Mouse (Mus musculus) hindbrain, embryonic 14.5 days (tissue): ENCODE measurements around the gene Kifap3. TPM values are rescaled to one million over a fixed set of nuclear protein-coding genes. Genes with fewer than 3 reads are reported as not detected.
"Not testable (repeated sequence)": the region's sequence is repeated elsewhere in the genome, so short reads cannot be mapped to it uniquely, and the experiment has no call there.

Source experiments
- ATAC-seq: fragments of 200-750 bp; cut with Nextera tagmentation; 2 replicates; pipeline ENCODE4 v1.8.0; 2017; ENCODE audit warnings: moderate number of reproducible peaks, mild to moderate bottlenecking, moderate TSS enrichment, moderate library complexity; ENCODE audit not compliant: low FRiP score
- DNase-seq: peaks from one replicate; pipeline ENCODE4 v3.0.0-alpha.2; 2015; ENCODE audit warnings: low spot score
- H3K27ac ChIP-seq: fragments of 300-500 bp; sonication (generic); 2 replicates; pipeline ENCODE4 v1.5.1; 2014; ENCODE audit warnings: mild to moderate bottlenecking, moderate library complexity
- H3K27me3 ChIP-seq: fragments of 300-500 bp; sonication (generic); 2 replicates; pipeline ENCODE4 v1.6.1; 2014; ENCODE audit warnings: mild to moderate bottlenecking, low read length, mixed read lengths; ENCODE audit not compliant: control insufficient read depth, insufficient read depth
- H3K36me3 ChIP-seq: fragments of 300-500 bp; sonication (generic); replicated peaks from 2 replicates; pipeline ENCODE4 v1.6.1; 2014; ENCODE audit not compliant: control insufficient read depth, insufficient read depth
- H3K4me1 ChIP-seq: fragments of 300-500 bp; sonication (generic); replicated peaks from 2 replicates; pipeline ENCODE4 v1.6.1; 2014; ENCODE audit warnings: antibody characterized with exemption, low read length, mixed read lengths; ENCODE audit not compliant: control insufficient read depth, insufficient read depth
- H3K4me2 ChIP-seq: fragments of 300-500 bp; sonication (generic); replicated peaks from 2 replicates; pipeline ENCODE4 v1.6.1; 2014; ENCODE audit warnings: mild to moderate bottlenecking, moderate library complexity
- H3K4me3 ChIP-seq: fragments of 300-500 bp; sonication (generic); replicated peaks from 2 replicates; pipeline ENCODE4 v1.5.1; 2014; ENCODE audit warnings: mild to moderate bottlenecking, low read length
- H3K9ac ChIP-seq: fragments of 300-500 bp; sonication (generic); 2 replicates; pipeline ENCODE4 v1.6.1; 2014
- H3K9me3 ChIP-seq: fragments of 300-500 bp; sonication (generic); 2 replicates; pipeline ENCODE4 v1.6.1; 2016; ENCODE audit warnings: low read length; ENCODE audit not compliant: control insufficient read depth
- WGBS: fragments of 180-500 bp; shearing (Covaris S2); extraction: QIAGEN DNeasy Blood & Tissue Kit; methylation state at CpG from one replicate; pipeline ENCODE4 v1.1.7; 2014; 5-methylcytosine and 5-hydroxymethylcytosine counted together
- polyA plus RNA-seq: library from polyadenylated mRNA; unstranded; fragments of >200 nt; fragmentation: Nextera tagmentation; extraction: Ambion mirVana; gene quantifications from 2 replicates; pipeline ENCODE4 v1.2.1, GENCODE M21; 2014

Gene Kifap3
- polyA plus RNA-seq, 1 experiment from 2014 or later: 150 TPM

DNA sequence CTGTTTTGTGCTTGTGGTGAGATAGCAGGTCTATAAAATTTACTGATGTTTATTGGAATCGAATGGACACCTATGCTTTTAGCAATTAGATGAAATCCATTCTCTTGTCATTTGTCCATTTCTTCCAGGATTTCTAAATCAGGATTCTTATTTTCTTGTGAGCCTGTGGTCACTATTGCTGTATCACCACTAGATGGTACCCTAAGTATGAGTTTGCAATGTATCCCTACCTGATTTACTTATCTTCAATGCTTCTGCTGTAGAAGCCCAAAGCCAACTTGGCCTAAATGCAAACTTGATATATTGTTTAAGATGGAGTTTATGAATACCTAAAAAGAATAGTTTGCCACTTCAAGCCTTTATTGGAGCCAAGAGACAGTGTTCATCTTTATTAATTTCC lies 54.7 kb downstream of the Kifap3 start:
- no peak overlapping the region for H3K9ac ChIP-seq
- H3K4me1 ChIP-seq: no peaks in the 10 kb centered on the region
- peak; percentile 35 for DNase-seq
- no peaks in the 10 kb centered on the region for H3K9me3 ChIP-seq
- WGBS: 86% methylated on average over 1 of the region's 1 CpGs
- H3K36me3 ChIP-seq: peaks cover 21% of the 10 kb centered on the region
- H3K4me3 ChIP-seq: no peak overlapping the region
- no peaks in the 10 kb centered on the region for H3K27me3 ChIP-seq
- H3K27ac ChIP-seq: no peak overlapping the region
- ATAC-seq: no peak
- H3K4me2 ChIP-seq: no peak overlapping the region

- no peak overlapping the region for H3K4me3 ChIP-seq
- H3K4me1 ChIP-seq: no peaks in the 10 kb centered on the region
- no peak overlapping the region for H3K9ac ChIP-seq
- H3K27ac ChIP-seq: no peak overlapping the region
- ATAC-seq: no peak
- DNase-seq: no peak
- H3K9me3 ChIP-seq: no peaks in the 10 kb centered on the region
- no peaks in the 10 kb centered on the region for H3K27me3 ChIP-seq
- peaks cover 14% of the 10 kb centered on the region for H3K36me3 ChIP-seq
- H3K4me2 ChIP-seq: no peak overlapping the region
- WGBS: 89% methylated on average over 2 of the region's 2 CpGs
Observed at GRCm38 (mm10) chr1:163835062-163835461, 55.7 kb downstream of the Kifap3 start.

GRCm38 (mm10) chr1:163838482-163838881 lies 59.1 kb downstream of the Kifap3 start:
- not testable (repeated sequence) for H3K4me1 ChIP-seq, H3K4me3 ChIP-seq, H3K36me3 ChIP-seq, H3K9me3 ChIP-seq, H3K9ac ChIP-seq, H3K27ac ChIP-seq, DNase-seq, ATAC-seq, H3K27me3 ChIP-seq, H3K4me2 ChIP-seq
- WGBS: 93% methylated on average over 3 of the region's 3 CpGs

GRCm38 (mm10) chr1:163840555-163840954 lies 61.2 kb downstream of the Kifap3 start:
- no peak overlapping the region for H3K4me2 ChIP-seq
- no peak overlapping the region for H3K4me3 ChIP-seq
- no peak overlapping the region for H3K9ac ChIP-seq
- ATAC-seq (no peak), DNase-seq (no peak)
- H3K4me1 ChIP-seq: no peaks in the 10 kb centered on the region
- peaks cover 8% of the 10 kb centered on the region for H3K36me3 ChIP-seq
- no peak overlapping the region for H3K27ac ChIP-seq
- 93% methylated on average over 8 of the region's 8 CpGs for WGBS
- H3K27me3 ChIP-seq: no peaks in the 10 kb centered on the region
- no peaks in the 10 kb centered on the region for H3K9me3 ChIP-seq

DNA sequence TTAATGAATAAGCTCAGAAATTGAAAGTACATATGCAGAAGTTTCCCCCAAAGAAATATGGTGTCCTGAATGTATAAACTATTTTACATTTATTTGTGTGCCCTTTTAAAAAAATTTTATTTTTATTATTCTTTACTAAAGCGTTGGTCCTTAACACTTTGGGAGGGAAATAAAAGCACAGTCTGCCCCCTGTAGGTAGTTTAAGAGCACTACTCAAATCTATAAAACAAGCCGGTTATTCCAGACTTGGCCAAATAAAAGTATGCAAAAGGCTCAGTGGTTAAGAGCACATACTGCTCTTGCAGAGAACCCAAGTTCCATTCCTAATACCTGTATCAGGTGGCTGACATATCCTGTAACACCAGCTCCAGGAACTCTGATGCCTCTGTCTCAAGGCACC lies 62.9 kb downstream of the Kifap3 start:
- Histone ChIP-seq H3K9ac (no peak overlapping the region), H3K4me1 (no peaks in the 10 kb centered on the region), H3K4me3 (no peak overlapping the region), H3K27me3 (no peaks in the 10 kb centered on the region), H3K9me3 (no peaks in the 10 kb centered on the region), H3K36me3 (peaks cover 17% of the 10 kb centered on the region), H3K27ac (no peak overlapping the region), H3K4me2 (no peak overlapping the region)
- 58% methylated on average over 2 of the region's 2 CpGs for WGBS
- ATAC-seq (no peak), DNase-seq (no peak)

DNA sequence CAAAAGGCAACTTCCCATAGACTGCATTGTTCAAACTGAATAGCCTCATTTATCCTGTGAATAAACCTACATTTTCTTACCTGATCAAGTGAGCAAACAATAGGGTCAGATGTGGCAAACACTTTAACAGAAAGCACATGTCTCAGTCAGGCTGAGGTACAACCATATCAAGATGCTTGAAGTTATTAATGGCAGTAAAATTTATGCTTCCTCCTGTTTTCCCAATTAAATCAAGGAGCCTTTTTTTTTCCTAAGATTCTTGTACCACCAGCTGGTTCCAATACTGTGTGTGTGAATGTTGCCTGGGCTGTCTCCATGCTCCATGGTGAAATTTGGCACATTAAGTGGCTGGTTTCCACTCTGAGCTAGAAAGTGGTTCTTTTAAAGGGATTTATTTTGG lies 64.5 kb downstream of the Kifap3 start:
- no peak for DNase-seq
- Histone ChIP-seq H3K4me1 (no peaks in the 10 kb centered on the region), H3K4me3 (no peak overlapping the region), H3K36me3 (peaks cover 22% of the 10 kb centered on the region), H3K4me2 (no peak overlapping the region), H3K9me3 (no peaks in the 10 kb centered on the region), H3K9ac (no peak overlapping the region), H3K27me3 (no peaks in the 10 kb centered on the region), H3K27ac (no peak overlapping the region)
- ATAC-seq: no peak

DNA sequence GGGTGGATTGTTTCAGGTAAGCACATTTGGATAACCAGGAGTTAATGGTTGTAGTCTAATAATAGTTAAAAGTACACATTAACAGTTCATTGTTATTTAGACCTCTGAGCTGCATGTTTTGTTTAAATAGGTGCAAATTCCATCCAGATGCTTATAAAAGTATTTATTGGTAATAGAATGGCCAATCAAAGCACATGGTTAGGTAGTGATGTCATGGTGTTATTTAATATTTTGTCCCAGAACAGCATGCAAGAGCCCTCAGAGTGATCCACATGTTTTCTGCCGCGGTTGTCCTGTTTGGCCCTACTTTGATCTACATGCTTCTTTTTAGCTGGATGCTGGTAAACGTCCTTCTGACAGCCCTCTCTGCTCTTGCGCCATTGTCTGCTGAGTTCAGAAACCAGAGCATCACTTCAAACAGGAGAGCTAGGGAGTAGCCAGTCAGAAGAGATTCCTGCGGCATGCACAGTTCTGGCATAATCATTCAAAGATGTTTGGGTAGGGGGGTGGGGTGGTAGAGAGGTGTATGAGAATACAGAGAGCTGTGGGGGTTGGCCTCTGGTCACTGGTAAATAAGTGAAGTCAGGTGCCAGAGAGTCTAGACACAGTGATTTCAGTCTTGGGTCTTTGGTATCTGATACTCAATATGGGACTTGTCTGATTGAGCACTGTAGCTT lies 73.6 kb downstream of the Kifap3 start:
- Histone ChIP-seq H3K9ac (no peak overlapping the region), H3K9me3 (no peaks in the 10 kb centered on the region), H3K4me3 (no peak overlapping the region), H3K36me3 (peaks cover 45% of the 10 kb centered on the region), H3K4me1 (no peaks in the 10 kb centered on the region), H3K27ac (no peak overlapping the region), H3K27me3 (no peaks in the 10 kb centered on the region), H3K4me2 (no peak overlapping the region)
- 74% methylated on average over 5 of the region's 5 CpGs for WGBS
- DNase-seq (no peak), ATAC-seq (no peak)

GRCm38 (mm10) chr1:163858420-163858819 lies 79.0 kb downstream of the Kifap3 start:
- WGBS: 94% methylated on average over 2 of the region's 2 CpGs

GRCm38 (mm10) chr1:163861538-163861937 lies 82.2 kb downstream of the Kifap3 start:
- H3K9ac ChIP-seq: no peak overlapping the region
- DNase-seq (no peak), ATAC-seq (no peak)
- no peaks in the 10 kb centered on the region for H3K4me1 ChIP-seq
- H3K27ac ChIP-seq: no peak overlapping the region
- H3K9me3 ChIP-seq: no peaks in the 10 kb centered on the region
- no peaks in the 10 kb centered on the region for H3K27me3 ChIP-seq
- H3K4me2 ChIP-seq: no peak overlapping the region
- no peak overlapping the region for H3K4me3 ChIP-seq
- peaks cover 67% of the 10 kb centered on the region for H3K36me3 ChIP-seq

More at GRCm38 (mm10) chr1:163858420-163858819, 79.0 kb downstream of the Kifap3 start:
- Histone ChIP-seq H3K27me3 (no peaks in the 10 kb centered on the region), H3K4me3 (no peak overlapping the region), H3K9me3 (no peaks in the 10 kb centered on the region), H3K9ac (no peak overlapping the region), H3K36me3 (peaks cover 51% of the 10 kb centered on the region), H3K27ac (no peak overlapping the region), H3K4me2 (no peak overlapping the region), H3K4me1 (no peaks in the 10 kb centered on the region)
- DNase-seq: no peak
- ATAC-seq: no peak

DNA sequence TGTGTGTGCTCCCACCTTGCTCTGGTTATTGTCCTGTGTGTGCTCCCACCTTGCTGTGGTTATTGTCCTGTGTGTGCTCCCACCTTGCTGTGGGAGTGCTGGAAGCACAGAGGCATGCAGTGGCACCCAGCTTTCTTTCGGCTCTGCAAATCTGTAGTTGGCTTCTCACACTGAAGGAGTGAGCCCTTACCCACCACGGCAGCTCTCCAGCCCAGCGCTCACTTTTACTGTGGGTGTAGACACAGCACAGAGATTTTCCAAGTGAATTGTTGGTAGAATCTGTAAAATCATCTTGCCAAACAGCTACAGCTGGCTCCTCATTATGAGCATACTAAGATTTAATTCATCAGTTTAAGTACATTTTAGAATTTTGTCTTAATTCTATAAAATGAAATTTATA lies 93.8 kb downstream of the Kifap3 start:
- Histone ChIP-seq H3K9ac (no peak overlapping the region), H3K4me2 (no peak overlapping the region), H3K9me3 (no peaks in the 10 kb centered on the region), H3K36me3 (peaks cover 24% of the 10 kb centered on the region), H3K4me3 (no peak overlapping the region), H3K27me3 (no peaks in the 10 kb centered on the region), H3K4me1 (no peaks in the 10 kb centered on the region), H3K27ac (no peak overlapping the region)
- 92% methylated on average over 3 of the region's 3 CpGs for WGBS
- ATAC-seq (no peak), DNase-seq (no peak)
